Mouse (Mus musculus) G1E-ER4 (cell line): ENCODE results near the gene Clcf1. TPM values are rescaled to one million over a fixed set of nuclear protein-coding genes. Genes with fewer than 3 reads are reported as not detected.

Experiments
- GATA1 ChIP-seq: IDR thresholded peaks from one replicate; pipeline ENCODE4 v1.8.0; 2012; ENCODE audit warnings: low read length, inconsistent platforms
- polyA plus RNA-seq: library from polyadenylated mRNA; stranded (reverse); fragments of >175 nt; gene quantifications from 2 replicates; pipeline ENCODE4 v1.2.3, GENCODE M21; 2012

Gene Clcf1
- polyA plus RNA-seq, 1 experiment, result not detected

DNA sequence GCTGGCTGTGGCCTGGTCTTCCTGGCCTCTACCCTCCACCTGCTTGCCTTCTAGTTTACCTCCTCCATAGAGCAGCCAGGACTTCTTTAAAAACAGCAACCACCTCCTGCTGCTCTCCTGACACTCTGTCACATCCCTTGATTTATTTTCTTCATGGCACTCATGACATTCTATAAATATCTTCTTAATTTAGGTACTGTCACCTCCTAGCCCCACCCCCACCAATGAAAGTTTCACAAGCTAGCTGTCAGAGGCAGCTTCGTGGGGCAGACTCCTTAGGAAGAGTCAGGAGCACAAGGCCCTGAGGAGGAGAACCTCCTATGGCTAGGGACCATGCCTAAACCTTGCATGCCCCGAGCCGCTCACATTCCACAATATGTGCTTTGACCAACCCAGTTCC lies 26.7 kb upstream of the Clcf1 start:
- TF ChIP-seq GATA1, result no peak

- TF ChIP-seq GATA1, result no peak
These were observed 24.9 kb upstream of the Clcf1 start for GRCm38 (mm10) chr19:4189051-4189620.

DNA sequence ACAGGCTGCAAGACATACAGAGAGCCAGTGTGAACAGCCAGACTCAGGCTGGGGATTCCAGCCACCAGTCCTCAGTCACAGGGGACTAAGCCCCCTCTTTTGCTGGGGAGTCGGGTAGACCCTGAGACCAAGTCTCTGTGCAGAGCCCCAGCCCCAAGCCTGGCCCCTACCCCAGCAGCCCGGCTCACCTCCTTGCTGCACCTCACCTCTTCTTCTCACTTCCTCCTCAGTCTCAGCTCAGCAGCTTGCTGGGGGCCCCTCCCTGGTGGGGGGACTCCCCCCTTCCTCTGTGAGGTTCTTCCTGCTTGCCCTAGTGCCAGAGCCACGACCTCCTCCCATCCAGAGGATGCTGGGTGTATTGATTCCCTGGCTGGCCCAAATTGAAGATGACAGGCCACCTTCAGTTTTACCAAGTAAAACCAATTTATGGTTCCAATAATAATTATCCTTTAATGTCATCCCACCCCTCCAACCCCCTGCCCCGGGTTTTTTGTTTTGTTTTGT lies 23.2 kb upstream of the Clcf1 start, which contains the start of gene Tbc1d10c:
Gene Tbc1d10c (minus strand): TSS at position 454 of the 504 bp plus-strand sequence.
- no peak for TF ChIP-seq GATA1

- no peak for TF ChIP-seq GATA1
These were observed 22.3 kb upstream of the Clcf1 start, which contains the start of gene Ppp1ca for GRCm38 (mm10) chr19:4191528-4192250. TSS of gene Ppp1ca (plus strand) at chr19:4192065.

DNA sequence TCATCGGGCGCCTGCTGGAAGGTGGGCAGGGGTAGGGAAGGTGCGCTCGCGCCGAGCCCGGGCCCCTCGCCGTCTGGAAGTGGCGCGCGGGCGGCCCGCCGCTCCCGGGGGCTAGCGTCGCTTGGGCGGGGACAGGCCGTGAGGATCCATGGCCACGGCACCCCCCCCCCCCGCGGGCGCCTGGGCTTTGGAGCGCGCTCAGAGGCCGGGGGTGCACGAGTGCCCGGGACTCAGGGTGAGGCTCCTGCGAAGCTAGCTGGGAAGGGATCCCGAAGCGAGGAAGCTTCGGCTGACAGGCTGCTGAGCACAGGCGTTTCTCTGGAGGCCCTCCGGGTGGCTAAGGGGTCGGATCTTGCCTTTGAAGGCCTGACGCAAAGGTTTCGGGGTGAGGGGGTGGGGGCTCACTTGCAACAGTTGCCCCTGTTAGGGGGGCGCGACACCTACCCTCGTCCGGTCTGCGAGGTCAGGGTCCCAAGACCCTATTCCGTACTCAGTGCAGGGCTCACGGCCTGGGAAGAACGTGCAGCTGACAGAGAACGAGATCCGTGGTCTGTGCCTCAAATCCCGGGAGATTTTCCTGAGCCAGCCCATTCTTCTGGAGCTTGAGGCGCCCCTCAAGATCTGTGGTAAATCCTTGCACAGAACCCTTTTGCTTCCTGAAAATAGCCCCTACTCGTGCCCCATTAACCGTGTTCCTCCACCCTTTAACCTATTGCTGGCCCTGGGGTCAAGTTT lies 21.6 kb upstream of the Clcf1 start:
- no peak for TF ChIP-seq GATA1

DNA sequence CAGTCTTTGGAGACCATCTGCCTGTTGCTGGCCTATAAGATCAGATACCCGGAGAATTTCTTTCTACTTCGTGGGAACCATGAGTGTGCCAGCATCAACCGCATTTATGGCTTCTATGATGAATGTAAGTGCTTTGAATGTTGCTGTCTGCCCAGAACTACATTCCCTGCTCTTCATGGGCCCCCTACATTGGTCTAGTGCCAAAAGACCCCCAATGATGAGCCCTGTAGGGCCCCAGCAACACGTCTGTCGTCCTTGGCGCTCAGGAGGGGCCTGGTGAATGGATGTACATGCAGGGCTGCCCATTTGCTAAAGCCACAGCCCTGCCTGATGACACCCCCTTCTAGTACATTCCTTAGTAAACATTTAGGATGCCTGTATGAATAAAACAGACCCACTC lies 20.9 kb upstream of the Clcf1 start:
- TF ChIP-seq GATA1, result no peak

GRCm38 (mm10) chr19:4194021-4194724 lies 19.9 kb upstream of the Clcf1 start:
- TF ChIP-seq GATA1, result no peak

DNA sequence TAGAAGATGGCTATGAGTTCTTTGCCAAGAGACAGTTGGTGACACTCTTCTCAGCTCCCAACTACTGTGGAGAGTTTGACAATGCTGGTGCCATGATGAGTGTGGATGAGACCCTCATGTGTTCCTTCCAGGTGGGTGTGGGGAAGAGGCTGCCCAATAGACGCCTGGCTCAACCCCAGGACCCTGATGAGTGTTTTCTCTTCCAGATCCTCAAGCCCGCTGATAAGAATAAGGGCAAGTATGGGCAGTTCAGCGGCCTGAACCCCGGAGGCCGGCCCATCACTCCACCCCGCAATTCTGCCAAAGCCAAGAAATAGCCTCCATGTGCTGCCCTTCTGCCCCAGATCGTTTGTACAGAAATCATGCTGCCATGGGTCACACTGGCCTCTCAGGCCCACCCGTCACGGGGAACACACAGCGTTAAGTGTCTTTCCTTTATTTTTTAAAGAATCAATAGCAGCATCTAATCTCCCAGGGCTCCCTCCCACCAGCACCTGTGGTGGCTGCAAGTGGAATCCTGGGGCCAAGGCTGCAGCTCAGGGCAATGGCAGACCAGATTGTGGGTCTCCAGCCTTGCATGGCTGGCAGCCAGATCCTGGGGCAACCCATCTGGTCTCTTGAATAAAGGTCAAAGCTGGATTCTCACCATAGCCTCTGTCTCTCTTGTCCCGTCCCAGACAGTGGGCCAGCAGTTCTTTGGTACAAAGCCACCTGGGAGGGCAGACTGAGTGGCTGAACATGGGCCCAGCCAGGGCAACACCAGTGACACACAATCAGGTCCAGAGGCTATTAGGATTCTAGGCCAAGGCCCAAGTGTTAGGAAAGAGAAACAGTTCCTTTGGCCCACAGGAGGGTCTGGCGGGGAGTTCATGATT lies 19.0 kb upstream of the Clcf1 start:
- no peak for TF ChIP-seq GATA1

GRCm38 (mm10) chr19:4196048-4196447 lies 18.0 kb upstream of the Clcf1 start:
- TF ChIP-seq GATA1, result no peak

DNA sequence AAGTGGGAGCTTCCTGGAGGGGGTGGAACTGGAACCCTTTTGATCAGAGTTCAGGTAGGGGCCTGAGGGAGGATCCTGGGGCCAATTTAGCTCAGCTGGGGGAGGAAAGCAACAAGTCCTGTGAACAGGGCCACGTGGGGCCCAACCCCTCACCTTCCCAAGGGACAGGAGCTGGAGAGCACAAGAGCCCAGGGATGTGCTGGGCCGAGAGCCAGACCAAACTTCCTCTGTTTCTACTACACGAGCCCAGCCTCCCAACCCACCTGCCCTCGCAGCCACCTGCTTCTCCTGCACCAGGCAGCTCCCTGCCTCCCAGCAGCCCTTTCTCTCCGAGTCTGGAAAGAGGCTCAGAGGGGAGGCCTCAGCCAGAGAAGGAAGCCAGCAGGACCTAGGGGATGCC lies 17.5 kb upstream of the Clcf1 start:
- TF ChIP-seq GATA1, result no peak

- no peak for TF ChIP-seq GATA1
These were observed 16.9 kb upstream of the Clcf1 start for GRCm38 (mm10) chr19:4197180-4197579.

GRCm38 (mm10) chr19:4201291-4201909 lies 12.6 kb upstream of the Clcf1 start, which contains the start of gene Rad9a:
TSS of gene Rad9a (minus strand) at chr19:4201662.
- TF ChIP-seq GATA1, result no peak

DNA sequence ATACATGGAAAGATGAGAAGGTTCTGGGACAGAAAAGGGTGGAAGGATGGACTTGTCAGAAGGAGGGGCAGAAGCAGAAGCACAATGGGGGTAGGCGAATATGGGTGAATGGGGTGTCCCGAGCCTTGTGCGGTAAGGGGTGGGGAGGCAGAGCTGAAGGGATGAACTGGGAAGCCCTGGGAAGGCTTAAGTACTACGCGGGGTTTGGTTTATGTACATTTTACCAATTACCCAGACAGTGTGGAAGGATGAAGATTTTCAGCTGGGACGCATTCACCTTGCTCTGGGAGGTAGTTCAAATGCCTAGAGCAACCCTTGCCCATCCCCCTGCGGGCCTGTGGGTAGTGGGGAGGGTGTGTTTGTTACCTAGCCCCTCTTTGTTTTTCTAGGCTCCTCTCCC lies 11.9 kb upstream of the Clcf1 start:
- TF ChIP-seq GATA1, result no peak

- TF ChIP-seq GATA1, result no peak
These were observed 10.9 kb upstream of the Clcf1 start for GRCm38 (mm10) chr19:4203148-4203547.
